Mouse (Mus musculus): ENCODE data around the gene Pianp.

Pianp gene

GRCm38 (mm10) chr6:125008060-125008459 is 11.6 kb downstream of the Pianp start:
- peak; percentile 27 for DNase-seq (ENCODE audit: low read depth, low spot score)

- DNase-seq (ENCODE audit: low read depth, low spot score): peak; percentile 98
Measured at GRCm38 (mm10) chr6:125008586-125009128, 12.2 kb downstream of the Pianp start.

- no peak for DNase-seq (ENCODE audit: low read depth, low spot score)
Measured at GRCm38 (mm10) chr6:125009129-125009180, 12.5 kb downstream of the Pianp start, which contains the start of gene Zfp384. Gene Zfp384, plus strand, starts transcription at chr6:125009145.

DNA sequence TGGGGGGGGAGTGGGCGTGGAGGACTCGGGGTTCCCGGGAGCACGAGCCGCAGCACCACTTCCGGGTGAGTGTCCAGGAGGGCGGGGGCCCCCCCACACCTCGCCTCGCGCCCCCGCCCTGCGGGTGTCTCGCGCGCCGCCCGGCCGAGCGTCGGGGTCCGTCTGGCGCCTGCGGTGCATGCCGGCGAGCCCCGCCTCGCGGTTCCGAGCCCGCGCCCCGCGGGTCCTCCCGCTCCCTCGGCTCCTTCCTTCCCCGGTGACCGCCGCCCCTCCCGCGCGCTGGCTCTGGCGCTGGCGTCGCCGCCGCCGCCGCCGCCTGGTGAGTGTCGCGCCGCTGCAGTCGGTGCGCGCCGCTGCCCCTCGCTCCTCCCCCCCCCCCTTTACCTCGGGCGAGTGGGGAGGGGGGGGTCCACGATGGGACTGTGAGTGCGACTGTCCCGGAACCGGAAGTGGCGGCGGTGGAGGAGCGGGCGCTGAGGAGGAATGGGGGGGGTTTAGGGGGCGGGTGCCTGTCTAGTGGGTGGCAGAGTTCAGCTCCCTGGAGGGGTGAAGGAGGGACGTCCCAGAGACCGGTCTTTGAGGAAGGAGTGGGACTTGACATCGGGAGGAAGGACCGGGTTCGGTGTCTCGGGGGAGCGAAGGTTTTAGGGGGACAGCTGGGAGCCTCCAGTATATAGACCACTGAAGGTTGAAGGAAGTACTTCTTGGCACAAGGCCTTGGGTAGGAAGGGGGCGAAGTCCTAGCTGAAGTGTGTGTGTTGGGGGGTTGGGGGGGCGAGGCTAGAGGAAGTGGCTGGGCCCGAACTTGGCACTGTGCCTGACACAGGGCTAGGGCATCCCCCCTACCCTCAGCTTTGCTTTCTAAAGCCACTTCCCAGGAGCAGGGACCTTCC is 12.9 kb downstream of the Pianp start:
- DNase-seq (ENCODE audit: low read depth, low spot score): peak; percentile 92

DNA sequence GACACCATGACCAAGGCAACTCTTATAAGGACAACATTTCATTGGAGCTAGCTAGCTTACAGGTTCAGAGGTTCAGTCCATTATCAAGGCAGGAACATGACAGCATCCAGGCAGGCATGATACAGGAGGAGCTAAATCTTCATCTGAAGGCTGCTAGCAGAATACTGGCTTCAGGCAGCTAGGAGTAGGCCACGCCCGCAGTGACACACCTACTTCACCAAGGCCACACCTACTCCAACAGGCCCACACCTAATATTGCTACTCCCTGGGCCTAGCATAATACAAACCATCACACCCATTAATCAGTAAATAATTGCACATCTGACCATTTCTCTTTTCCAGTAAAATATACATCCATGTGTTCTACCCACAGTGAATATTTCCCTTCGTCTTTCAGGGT is 21.2 kb downstream of the Pianp start:
- no peak for DNase-seq (ENCODE audit: low read depth, low spot score)

DNA sequence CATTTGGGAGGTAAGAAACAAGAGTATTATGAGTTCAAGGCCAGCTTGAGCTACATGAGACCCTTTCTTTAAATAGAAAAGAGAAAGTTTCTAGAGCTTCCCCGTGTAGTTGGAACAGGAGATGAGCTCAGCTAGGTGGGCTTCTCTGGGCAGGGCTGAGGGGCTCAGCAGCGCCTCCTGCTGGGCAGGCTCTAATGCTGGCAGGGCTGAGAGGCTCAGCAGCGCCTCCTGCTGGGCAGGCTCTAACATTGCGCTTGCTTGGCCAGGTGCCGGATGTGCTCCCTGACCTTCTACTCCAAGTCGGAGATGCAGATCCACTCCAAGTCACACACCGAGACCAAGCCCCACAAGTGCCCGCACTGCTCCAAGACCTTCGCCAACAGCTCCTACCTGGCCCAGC is 34.0 kb downstream of the Pianp start:
- peak; percentile 90 for DNase-seq (ENCODE audit: low read depth, low spot score)

- DNase-seq (ENCODE audit: low read depth, low spot score): no peak
Measured at GRCm38 (mm10) chr6:125031604-125032003, 35.1 kb downstream of the Pianp start.

- no peak for DNase-seq (ENCODE audit: low read depth, low spot score)
Measured at GRCm38 (mm10) chr6:125038666-125039065, 42.2 kb downstream of the Pianp start.

- no peak for DNase-seq (ENCODE audit: low read depth, low spot score)
Measured at GRCm38 (mm10) chr6:125039131-125039530, 42.6 kb downstream of the Pianp start.

GRCm38 (mm10) chr6:125039533-125040153 is 43.1 kb downstream of the Pianp start, which contains the start of gene Ing4:
Gene Ing4, plus strand, starts transcription at chr6:125039760.
- peak; percentile 97 for DNase-seq (ENCODE audit: low read depth, low spot score)

- no peak for DNase-seq (ENCODE audit: low read depth, low spot score)
Measured at GRCm38 (mm10) chr6:125040221-125040620, 43.7 kb downstream of the Pianp start.

- DNase-seq (ENCODE audit: low read depth, low spot score): no peak
Measured at GRCm38 (mm10) chr6:125041047-125041446, 44.6 kb downstream of the Pianp start.

DNA sequence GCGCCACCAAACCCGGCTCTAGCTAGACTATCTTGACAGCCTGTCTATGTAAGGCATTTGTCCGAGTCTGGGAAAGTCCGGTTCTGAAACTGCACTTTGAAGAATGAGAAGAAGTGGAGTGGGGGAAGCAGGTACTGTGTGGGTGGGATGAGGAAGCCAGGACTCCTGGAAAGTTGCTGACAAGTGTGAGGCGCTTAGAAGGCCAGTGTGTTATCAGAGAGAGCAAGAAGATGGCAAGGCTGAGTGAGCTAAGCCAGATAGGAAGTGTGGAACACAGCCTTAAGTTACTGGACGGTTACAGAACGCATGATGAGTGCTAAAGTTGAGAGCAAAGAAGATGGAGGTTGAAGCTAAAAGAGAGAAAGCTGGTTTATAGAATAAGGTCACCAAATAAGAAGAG is 45.6 kb downstream of the Pianp start:
- DNase-seq (ENCODE audit: low read depth, low spot score): no peak

- DNase-seq (ENCODE audit: low read depth, low spot score): peak; percentile 88
Measured at GRCm38 (mm10) chr6:125046691-125047090, 50.2 kb downstream of the Pianp start.

GRCm38 (mm10) chr6:125049678-125050077 is 53.2 kb downstream of the Pianp start, which contains the start of gene Acrbp:
Gene Acrbp, plus strand, starts transcription at chr6:125049689.
- DNase-seq (ENCODE audit: low read depth, low spot score): no peak

DNA sequence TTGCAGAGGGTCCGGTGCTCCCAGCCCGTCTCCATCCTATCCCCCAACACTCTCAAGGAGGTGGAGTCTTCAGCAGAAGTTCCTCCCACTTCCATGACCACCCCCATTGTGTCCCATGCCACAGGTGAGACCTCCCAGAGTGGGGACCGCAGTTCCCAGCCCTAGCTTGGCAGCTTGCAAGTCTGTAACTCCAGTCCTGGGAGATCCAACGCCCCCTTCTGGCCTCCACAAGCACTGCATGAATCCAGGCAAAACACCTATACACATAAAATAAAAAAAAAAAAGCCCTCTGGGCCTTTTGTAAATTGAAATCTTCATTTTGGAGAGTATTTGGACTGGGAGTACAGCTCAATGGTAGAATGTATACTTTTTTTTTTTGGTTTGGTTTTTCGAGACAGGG is 54.7 kb downstream of the Pianp start:
- peak; percentile 68 for DNase-seq (ENCODE audit: low read depth, low spot score)

All from CD4-positive, CD25-positive, alpha-beta regulatory T cell, adult 2 months (primary cell).